Mouse (Mus musculus) thymus, adult 2 months (tissue): ENCODE measurements at regions not wholly inside any gene's neighbourhood (a gene's known extent, or its start where the extent isn't known, plus 50 kb on each side); places are given as distances from the start of the nearest gene placed in this dataset.

ENCODE experiments used
- DNase-seq: peaks from one replicate; pipeline ENCODE4 v3.0.0; 2021
- H3K27ac ChIP-seq: fragments of 200-500 bp; 2 replicates; pipeline ENCODE4 v1.5.1; 2012; ENCODE audit warnings: low read length, control low read depth; ENCODE audit not compliant: control insufficient read depth, insufficient read depth
- H3K27me3 ChIP-seq: fragments of 200-500 bp; 2 replicates; pipeline ENCODE4 v1.6.1; 2012; ENCODE audit warnings: mild to moderate bottlenecking, low read length, moderate library complexity, mixed read lengths; ENCODE audit not compliant: control insufficient read depth, insufficient read depth
- H3K36me3 ChIP-seq: fragments of 200-500 bp; 2 replicates; pipeline ENCODE4 v1.6.1; 2012; ENCODE audit warnings: mild to moderate bottlenecking, low read length, moderate library complexity; ENCODE audit not compliant: control insufficient read depth, insufficient read depth
- H3K4me1 ChIP-seq: fragments of 200-500 bp; replicated peaks from 2 replicates; pipeline ENCODE4 v1.6.1; 2012; ENCODE audit warnings: low read length; ENCODE audit not compliant: control insufficient read depth, insufficient read depth
- H3K4me3 ChIP-seq: fragments of 200-500 bp; 2 replicates; pipeline ENCODE4 v1.5.1; 2012; ENCODE audit warnings: mild to moderate bottlenecking, low read length, control low read depth, moderate library complexity; ENCODE audit not compliant: control insufficient read depth, insufficient read depth
- CTCF ChIP-seq: fragments of 200-500 bp; IDR thresholded peaks from 2 replicates; pipeline ENCODE4 v1.5.1; 2012; ENCODE audit warnings: mild to moderate bottlenecking, control low read depth, low read length, moderate library complexity, borderline replicate concordance; ENCODE audit not compliant: control insufficient read depth, poor library complexity, insufficient read depth; ENCODE audit errors: extremely low read depth
- POLR2A ChIP-seq: fragments of 200-500 bp; IDR thresholded peaks from 2 replicates; pipeline ENCODE4 v1.6.1; 2012; ENCODE audit warnings: mild to moderate bottlenecking, low read length, control low read depth, moderate library complexity; ENCODE audit not compliant: control insufficient read depth, poor library complexity, insufficient read depth; ENCODE audit errors: extremely low read depth
- WGBS: fragments of 180-500 bp; shearing (Covaris S2); methylation state at CpG from one replicate; pipeline ENCODE4 v1.1.7; 2018; 5-methylcytosine and 5-hydroxymethylcytosine counted together

GRCm38 (mm10) chr1:57525965-57526364 is 119.1 kb upstream of the Tyw5 start:
- no peaks in the 10 kb centered on the region for H3K36me3 ChIP-seq
- no peaks in the 10 kb centered on the region for H3K27me3 ChIP-seq
- H3K27ac ChIP-seq: no peak overlapping the region
- no peak overlapping the region for H3K4me3 ChIP-seq
- DNase-seq: no peak
- no peaks in the 10 kb centered on the region for H3K4me1 ChIP-seq
- 89% methylated on average over 4 of the region's 4 CpGs for WGBS
- TF ChIP-seq POLR2A (no peak), CTCF (no peak)

GRCm38 (mm10) chr1:57528703-57529102 is 121.8 kb upstream of the Tyw5 start:
- no peaks in the 10 kb centered on the region for H3K27me3 ChIP-seq
- DNase-seq: no peak
- no peak overlapping the region for H3K4me3 ChIP-seq
- no peaks in the 10 kb centered on the region for H3K36me3 ChIP-seq
- TF ChIP-seq POLR2A (no peak), CTCF (no peak)
- H3K4me1 ChIP-seq: no peaks in the 10 kb centered on the region
- H3K27ac ChIP-seq: no peak overlapping the region
- 80% methylated on average over 3 of the region's 3 CpGs for WGBS

GRCm38 (mm10) chr1:57529320-57529719 is 122.4 kb upstream of the Tyw5 start:
- H3K36me3 ChIP-seq: no peaks in the 10 kb centered on the region
- no peaks in the 10 kb centered on the region for H3K27me3 ChIP-seq
- TF ChIP-seq POLR2A: no peak
- TF ChIP-seq CTCF: no peak
- DNase-seq: no peak
- no peak overlapping the region for H3K27ac ChIP-seq
- no peaks in the 10 kb centered on the region for H3K4me1 ChIP-seq
- WGBS: 94% methylated on average over 2 of the region's 2 CpGs
- H3K4me3 ChIP-seq: no peak overlapping the region

- Histone ChIP-seq H3K4me3 (no peak overlapping the region), H3K27me3 (no peaks in the 10 kb centered on the region), H3K36me3 (no peaks in the 10 kb centered on the region), H3K27ac (no peak overlapping the region), H3K4me1 (no peaks in the 10 kb centered on the region)
- WGBS: 93% methylated on average over 5 of the region's 5 CpGs
- TF ChIP-seq CTCF: no peak
- TF ChIP-seq POLR2A: no peak
- DNase-seq: no peak
These were observed 130.5 kb upstream of the Tyw5 start for GRCm38 (mm10) chr1:57537369-57537768.

GRCm38 (mm10) chr1:57544684-57545083 is 137.8 kb upstream of the Tyw5 start:
- no peak overlapping the region for H3K4me3 ChIP-seq
- no peaks in the 10 kb centered on the region for H3K27me3 ChIP-seq
- no peaks in the 10 kb centered on the region for H3K36me3 ChIP-seq
- H3K4me1 ChIP-seq: no peaks in the 10 kb centered on the region
- WGBS: 89% methylated on average over 3 of the region's 3 CpGs
- DNase-seq: no peak
- TF ChIP-seq CTCF (no peak), POLR2A (no peak)
- H3K27ac ChIP-seq: no peak overlapping the region

- TF ChIP-seq CTCF (no peak), POLR2A (no peak)
- Histone ChIP-seq H3K27ac (no peak overlapping the region), H3K4me3 (no peak overlapping the region), H3K27me3 (no peaks in the 10 kb centered on the region), H3K4me1 (no peaks in the 10 kb centered on the region), H3K36me3 (no peaks in the 10 kb centered on the region)
- 76% methylated on average over 14 of the region's 14 CpGs for WGBS
- DNase-seq: no peak
These were observed 139.1 kb upstream of the Tyw5 start for GRCm38 (mm10) chr1:57545792-57546685.
